Mouse (Mus musculus) liver, embryonic 13.5 days (tissue): Measurements from ENCODE around the gene Xndc1. TPM values are rescaled to one million over a fixed set of nuclear protein-coding genes. Genes with fewer than 3 reads are reported as not detected.

Experiments used
- ATAC-seq: fragments of 200-750 bp; cut with Nextera tagmentation; 2 replicates; pipeline ENCODE4 v1.8.0; 2017; ENCODE audit warnings: low read depth, mild to moderate bottlenecking, moderate number of reproducible peaks, moderate library complexity
- DNase-seq: peaks from one replicate; pipeline ENCODE4 v3.0.0; 2022
- H3K27ac ChIP-seq: fragments of 300-500 bp; sonication (generic); 2 replicates; pipeline ENCODE4 v1.5.1; 2015; ENCODE audit warnings: moderate library complexity, mild to moderate bottlenecking, inconsistent platforms
- H3K27me3 ChIP-seq: fragments of 300-500 bp; sonication (generic); 2 replicates; pipeline ENCODE4 v1.6.1; 2015; ENCODE audit warnings: mild to moderate bottlenecking, inconsistent platforms
- H3K36me3 ChIP-seq: fragments of 300-500 bp; sonication (generic); 2 replicates; pipeline ENCODE4 v1.6.1; 2015; ENCODE audit warnings: mild to moderate bottlenecking, inconsistent platforms
- H3K4me1 ChIP-seq: fragments of 300-500 bp; sonication (generic); replicated peaks from 2 replicates; pipeline ENCODE4 v1.6.1; 2015; ENCODE audit warnings: inconsistent platforms
- H3K4me2 ChIP-seq: fragments of 300-500 bp; sonication (generic); 2 replicates; pipeline ENCODE4 v1.6.1; 2015; ENCODE audit warnings: inconsistent platforms, mild to moderate bottlenecking, moderate library complexity
- H3K4me3 ChIP-seq: fragments of 300-500 bp; sonication (generic); replicated peaks from 2 replicates; pipeline ENCODE4 v1.5.1; 2015; ENCODE audit warnings: mild to moderate bottlenecking, inconsistent platforms
- H3K9ac ChIP-seq: fragments of 300-500 bp; sonication (generic); 2 replicates; pipeline ENCODE4 v1.6.1; 2015; ENCODE audit warnings: mild to moderate bottlenecking, inconsistent platforms
- H3K9me3 ChIP-seq: fragments of 300-500 bp; sonication (generic); replicated peaks from 2 replicates; pipeline ENCODE4 v1.6.1; 2016; ENCODE audit warnings: inconsistent platforms
- WGBS: fragments of 180-500 bp; shearing (Covaris S2); methylation state at CpG from one replicate; pipeline ENCODE4 v1.1.7; 2015; ENCODE audit not compliant: insufficient replicate concordance; 5-methylcytosine and 5-hydroxymethylcytosine counted together
- polyA plus RNA-seq: library from polyadenylated mRNA; unstranded; fragments of >200 nt; fragmentation: Nextera tagmentation; extraction: Ambion mirVana; gene quantifications from 2 replicates; pipeline ENCODE4 v1.2.1, GENCODE M21; 2015

The Xndc1 gene
- polyA plus RNA-seq, 1 experiment from 2014 or later, result 13.6 TPM

- H3K4me2 ChIP-seq, result peak overlapping the region; percentile 61
- H3K27ac ChIP-seq, result no peak overlapping the region
- no peaks in the 10 kb centered on the region for H3K36me3 ChIP-seq
- peak overlapping the region; percentile 33 for H3K9ac ChIP-seq
- DNase-seq, result no peak
- no peaks in the 10 kb centered on the region for H3K9me3 ChIP-seq
- 21% methylated on average over 23 of the region's 23 CpGs for WGBS
- peak overlapping the region; percentile 32 for H3K4me3 ChIP-seq
- H3K27me3 ChIP-seq, result no peaks in the 10 kb centered on the region
- peaks cover 27% of the 10 kb centered on the region for H3K4me1 ChIP-seq
- ATAC-seq, result no peak
Measured at GRCm38 (mm10) chr7:102106700-102107141, 41.4 kb downstream of the Xndc1 start.

GRCm38 (mm10) chr7:102108206-102108605, 42.9 kb downstream of the Xndc1 start:
- no peaks in the 10 kb centered on the region for H3K27me3 ChIP-seq
- ATAC-seq, result no peak
- H3K27ac ChIP-seq, result no peak overlapping the region

GRCm38 (mm10) chr7:102109171-102109570, 43.9 kb downstream of the Xndc1 start, which contains the start of gene Art5:
TSS of gene Art5 (minus strand) at chr7:102109489.
- Histone ChIP-seq H3K4me2 (no peak within 1 kb of the TSS), H3K4me1 (peaks cover 13% of the 10 kb centered on the region), H3K9me3 (no peaks in the 10 kb centered on the region), H3K4me3 (no peak within 1 kb of the TSS), H3K36me3 (no peaks in the 10 kb centered on the region), H3K27ac (no peak within 1 kb of the TSS; the same call in 1 of the 2 replicates), H3K27me3 (no peaks in the 10 kb centered on the region), H3K9ac (no peak within 1 kb of the TSS)
- ATAC-seq, result no peak
- 71% methylated on average over 7 of the region's 7 CpGs for WGBS
- no peak for DNase-seq

More at GRCm38 (mm10) chr7:102108206-102108605, 42.9 kb downstream of the Xndc1 start:
- Histone ChIP-seq H3K4me3 (no peak overlapping the region), H3K4me1 (peaks cover 15% of the 10 kb centered on the region), H3K9ac (no peak overlapping the region), H3K4me2 (no peak overlapping the region), H3K36me3 (no peaks in the 10 kb centered on the region), H3K9me3 (no peaks in the 10 kb centered on the region)
- 63% methylated on average over 1 of the region's 1 CpGs for WGBS
- DNase-seq, result no peak

- no peaks in the 10 kb centered on the region for H3K36me3 ChIP-seq
- ATAC-seq (no peak), DNase-seq (no peak)
- H3K27ac ChIP-seq, result no peak overlapping the region; the same call in 1 of the 2 replicates
- H3K4me2 ChIP-seq, result no peak overlapping the region
- peaks cover 11% of the 10 kb centered on the region for H3K4me1 ChIP-seq
- no peaks in the 10 kb centered on the region for H3K27me3 ChIP-seq
- no peaks in the 10 kb centered on the region for H3K9me3 ChIP-seq
- 59% methylated on average over 4 of the region's 4 CpGs for WGBS
- no peak overlapping the region for H3K9ac ChIP-seq
- no peak overlapping the region for H3K4me3 ChIP-seq
Measured at GRCm38 (mm10) chr7:102109746-102110145, 44.4 kb downstream of the Xndc1 start.

GRCm38 (mm10) chr7:102113151-102113729, 47.9 kb downstream of the Xndc1 start:
- Histone ChIP-seq H3K9ac (no peak overlapping the region), H3K27ac (no peak overlapping the region), H3K36me3 (peaks cover 4% of the 10 kb centered on the region; the same call in 1 of the 2 replicates), H3K4me1 (peaks cover 7% of the 10 kb centered on the region; the same call in 1 of the 2 replicates), H3K4me3 (no peak overlapping the region), H3K27me3 (no peaks in the 10 kb centered on the region), H3K9me3 (no peaks in the 10 kb centered on the region), H3K4me2 (no peak overlapping the region)
- DNase-seq (no peak), ATAC-seq (no peak)
- 73% methylated on average over 45 of the region's 45 CpGs for WGBS

GRCm38 (mm10) chr7:102116579-102117331, 51.4 kb downstream of the Xndc1 start, which contains the start of gene Chrna10:
TSS of gene Chrna10 (minus strand) at chr7:102116828.
- Histone ChIP-seq H3K36me3 (peaks cover 38% of the 10 kb centered on the region), H3K4me1 (peaks cover 7% of the 10 kb centered on the region; the same call in 1 of the 2 replicates), H3K9me3 (no peaks in the 10 kb centered on the region), H3K27me3 (no peaks in the 10 kb centered on the region), H3K9ac (no peak within 1 kb of the TSS), H3K4me2 (no peak within 1 kb of the TSS), H3K4me3 (no peak within 1 kb of the TSS), H3K27ac (no peak within 1 kb of the TSS)
- ATAC-seq (no peak), DNase-seq (no peak)
- WGBS, result 43% methylated on average over 7 of the region's 7 CpGs

- DNase-seq (no peak), ATAC-seq (no peak)
- 70% methylated on average over 6 of the region's 6 CpGs for WGBS
- Histone ChIP-seq H3K36me3 (peaks cover 44% of the 10 kb centered on the region), H3K9me3 (no peaks in the 10 kb centered on the region), H3K27me3 (no peaks in the 10 kb centered on the region), H3K4me1 (peaks cover 7% of the 10 kb centered on the region; the same call in 1 of the 2 replicates), H3K4me3 (no peak overlapping the region), H3K9ac (no peak overlapping the region), H3K4me2 (no peak overlapping the region), H3K27ac (no peak overlapping the region)
Measured at GRCm38 (mm10) chr7:102117382-102117781, 52.1 kb downstream of the Xndc1 start.

GRCm38 (mm10) chr7:102120326-102120725, 55.0 kb downstream of the Xndc1 start:
- Histone ChIP-seq H3K36me3 (peaks cover 74% of the 10 kb centered on the region), H3K9ac (no peak overlapping the region), H3K4me3 (no peak overlapping the region), H3K27me3 (no peaks in the 10 kb centered on the region), H3K9me3 (no peaks in the 10 kb centered on the region), H3K4me2 (no peak overlapping the region), H3K4me1 (no peaks in the 10 kb centered on the region), H3K27ac (no peak overlapping the region)
- no peak for ATAC-seq
- WGBS, result 84% methylated on average over 10 of the region's 10 CpGs
- no peak for DNase-seq

- no peaks in the 10 kb centered on the region for H3K9me3 ChIP-seq
- no peak for ATAC-seq
Measured at GRCm38 (mm10) chr7:102132395-102132794, 67.1 kb downstream of the Xndc1 start.

More at GRCm38 (mm10) chr7:102132395-102132794, 67.1 kb downstream of the Xndc1 start:
- H3K27ac ChIP-seq, result no peak overlapping the region
- no peaks in the 10 kb centered on the region for H3K27me3 ChIP-seq
- DNase-seq, result no peak
- no peak overlapping the region for H3K4me2 ChIP-seq
- no peak overlapping the region for H3K9ac ChIP-seq
- H3K4me3 ChIP-seq, result no peak overlapping the region
- WGBS, result 90% methylated on average over 4 of the region's 4 CpGs
- H3K4me1 ChIP-seq, result no peaks in the 10 kb centered on the region
- H3K36me3 ChIP-seq, result peaks cover 82% of the 10 kb centered on the region
